Mouse (Mus musculus) ES-Bruce4 (cell line): ENCODE measurements around the gene Grin1.
A peak's percentile ranks its signal among the peaks of the same experiment; 100 is the strongest.

ENCODE experiments used
- CTCF ChIP-seq: IDR thresholded peaks from one replicate; pipeline ENCODE4 v1.8.1; 2011; ENCODE audit warnings: low read depth, low read length
- EP300 ChIP-seq: IDR thresholded peaks from 2 replicates; pipeline ENCODE4 v1.6.1; 2011; ENCODE audit warnings: low read depth, low read length; ENCODE audit not compliant: insufficient read depth

DNA sequence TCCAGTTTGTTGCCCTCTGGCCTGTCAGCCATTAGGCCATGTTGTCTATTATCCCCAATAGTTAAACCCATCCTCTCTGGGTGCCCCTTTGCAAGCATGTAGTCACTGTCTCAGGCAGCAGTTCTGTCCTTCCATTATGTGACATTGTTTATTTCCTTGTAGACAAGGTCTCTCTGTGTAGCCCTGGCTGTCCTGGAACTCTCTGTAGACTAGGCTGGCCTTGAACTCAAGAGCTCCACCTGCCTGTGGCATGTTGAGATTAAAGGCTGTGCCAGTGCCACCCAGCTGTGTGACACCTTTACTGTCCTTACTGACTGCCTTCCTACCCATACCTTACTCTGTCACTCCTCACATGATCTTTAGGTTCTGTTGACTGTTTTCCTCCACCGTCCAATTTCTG, 66.7 kb downstream of the Grin1 start:
- TF ChIP-seq EP300 (no peak), CTCF (peak; percentile 52)
